Mouse (Mus musculus): ENCODE results near the gene Ctnnb1.
A peak's percentile ranks its signal among the peaks of the same experiment; 100 is the strongest.

DNA sequence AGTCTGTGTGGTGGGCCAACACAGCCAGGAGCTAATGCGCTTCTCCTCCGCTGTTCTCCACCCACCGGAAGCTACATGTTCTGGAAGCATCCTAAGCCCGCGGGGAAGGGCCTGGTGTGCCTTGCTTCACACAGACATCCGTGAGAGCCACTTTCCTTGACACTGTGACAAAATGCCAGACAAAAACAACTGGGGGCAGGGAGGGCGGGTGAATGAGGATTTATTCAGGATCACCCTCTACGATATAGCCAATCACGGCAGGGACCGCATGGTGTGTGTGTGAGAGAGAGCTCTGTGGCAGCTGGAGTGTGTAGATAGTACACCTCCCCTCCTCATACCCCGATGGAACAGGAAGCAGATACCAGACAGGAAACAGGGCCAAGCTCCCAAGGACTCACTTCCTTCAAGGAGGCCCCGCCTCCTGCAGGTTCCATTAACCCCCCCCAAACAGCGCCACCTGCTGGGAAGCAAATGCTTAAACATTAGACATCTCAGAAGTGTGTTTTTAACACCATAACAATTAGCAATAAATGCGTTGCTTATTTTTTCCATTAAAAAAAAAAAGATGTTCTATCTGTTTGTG lies 14.0 kb upstream of the Ctnnb1 start:
- TF ChIP-seq CTCF (IDR thresholded peaks at IDR 0.05; ENCODE audit: extremely low read depth, insufficient read length, insufficient replicate concordance, low read depth, low read length) (peak; percentile 61; the same call in 1 of the 2 replicates), POLR2A (IDR thresholded peaks at IDR 0.05; ENCODE audit: low read depth, low read length) (no peak)
